Mouse (Mus musculus): Measurements from ENCODE around the gene Gorasp1. TPM values are rescaled to one million over a fixed set of nuclear protein-coding genes. Genes with fewer than 3 reads are reported as not detected.
A peak's percentile ranks its signal among the peaks of the same experiment; 100 is the strongest.

Gorasp1 gene
- total and polyA plus RNA-seq, 3 experiments = 16.8 to 35.9 (median 32.2) TPM

DNA sequence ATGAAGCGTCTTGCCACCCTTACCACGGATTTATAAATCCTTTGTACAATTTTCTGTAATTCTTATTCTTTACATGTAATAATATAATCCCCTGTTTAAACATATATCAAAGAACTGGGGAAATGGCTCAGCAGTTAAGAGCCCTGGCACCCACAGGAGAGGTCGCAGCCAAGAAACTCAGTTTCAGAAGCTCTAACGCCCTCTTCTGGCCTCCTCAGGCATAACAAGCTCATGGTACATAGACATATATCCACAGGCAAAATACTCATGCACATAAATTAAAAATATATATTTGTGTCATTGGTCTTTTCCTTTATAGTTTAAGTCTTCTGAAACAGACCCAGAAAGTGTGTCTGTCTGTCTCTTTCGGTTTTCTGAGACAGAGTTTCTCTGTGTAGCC lies 37.2 kb upstream of the Gorasp1 start:
- no peaks in the 10 kb centered on the region for H3K79me2 ChIP-seq (replicated peaks; ENCODE audit: control insufficient read depth, insufficient read depth, low read length)
- DNase-seq = no peak

DNA sequence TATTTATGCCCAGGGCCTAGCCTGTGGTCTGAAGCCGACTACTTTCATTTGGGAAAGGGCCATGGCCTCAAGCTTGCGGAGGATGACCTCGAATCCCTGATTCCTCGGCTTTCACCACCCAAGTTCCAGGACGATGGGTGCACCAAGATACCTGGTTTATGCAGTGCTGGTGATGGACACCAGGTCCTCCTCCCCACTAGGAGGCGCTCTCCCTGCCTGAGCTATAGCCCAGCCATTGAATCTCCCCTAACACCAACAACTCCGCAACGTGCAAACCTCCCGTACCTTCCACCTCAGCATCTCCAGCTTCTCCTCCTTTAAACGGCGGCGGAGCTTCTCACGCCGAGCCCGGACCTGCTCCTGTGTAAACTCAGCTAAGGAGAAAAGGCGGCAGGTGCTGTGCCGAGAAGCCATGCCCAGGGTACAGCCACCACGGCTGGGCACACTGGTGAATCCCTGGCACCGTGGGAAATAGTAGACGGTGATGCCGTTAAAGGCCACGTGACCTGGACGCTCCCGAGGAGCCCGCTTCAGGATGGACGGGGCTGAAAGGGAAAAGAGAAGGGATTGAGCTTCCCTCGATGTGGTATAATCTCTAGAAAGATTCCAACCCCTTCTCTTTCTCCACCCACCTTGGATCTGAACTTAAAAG lies 36.6 kb upstream of the Gorasp1 start:
- Histone ChIP-seq H3K27me3 (ENCODE audit: control insufficient read depth, insufficient read depth, low read length) (no peaks in the 10 kb centered on the region), H3K36me3 (ENCODE audit: control insufficient read depth, insufficient read depth, low read length) (peaks cover 4% of the 10 kb centered on the region), H3K79me2 (replicated peaks; ENCODE audit: control insufficient read depth, insufficient read depth, low read length) (no peaks in the 10 kb centered on the region), H3K9ac (ENCODE audit: low read depth, low read length) (no peak overlapping the region), H3K4me3 (no peak overlapping the region), H3K4me1 (ENCODE audit: control insufficient read depth, insufficient read depth, low read length) (peaks cover 30% of the 10 kb centered on the region), H3K27ac (no peak overlapping the region)
- intact Hi-C loops (cut with DNase I) = no loop called here
- TF ChIP-seq EP300 (IDR thresholded peaks at IDR 0.05; ENCODE audit: insufficient read depth, low read depth, low read length) = no peak
- TF ChIP-seq CTCF (IDR thresholded peaks at IDR 0.05) = peak; percentile 66
- TF ChIP-seq POLR2A (IDR thresholded peaks at IDR 0.05; ENCODE audit: insufficient read depth, low read depth, low read length) = no peak
- WGBS = 92% methylated on average over 27 of the region's 27 CpGs
- DNase-seq = no peak

More for the DNA sequence above, 37.2 kb upstream of the Gorasp1 start:
- intact Hi-C loops (cut with DNase I) = no loop called here
- peak; percentile 45 for TF ChIP-seq CTCF (IDR thresholded peaks at IDR 0.05)
- no peak for TF ChIP-seq POLR2A (IDR thresholded peaks at IDR 0.05; ENCODE audit: insufficient read depth, low read depth, low read length)
- Histone ChIP-seq H3K27me3 (ENCODE audit: control insufficient read depth, insufficient read depth, low read length) (no peaks in the 10 kb centered on the region), H3K4me1 (ENCODE audit: control insufficient read depth, insufficient read depth, low read length) (peaks cover 34% of the 10 kb centered on the region), H3K27ac (no peak overlapping the region), H3K9ac (ENCODE audit: low read depth, low read length) (no peak overlapping the region), H3K4me3 (no peak overlapping the region), H3K36me3 (ENCODE audit: control insufficient read depth, insufficient read depth, low read length) (peaks cover 4% of the 10 kb centered on the region)
- WGBS = 82% methylated on average over 5 of the region's 5 CpGs

DNA sequence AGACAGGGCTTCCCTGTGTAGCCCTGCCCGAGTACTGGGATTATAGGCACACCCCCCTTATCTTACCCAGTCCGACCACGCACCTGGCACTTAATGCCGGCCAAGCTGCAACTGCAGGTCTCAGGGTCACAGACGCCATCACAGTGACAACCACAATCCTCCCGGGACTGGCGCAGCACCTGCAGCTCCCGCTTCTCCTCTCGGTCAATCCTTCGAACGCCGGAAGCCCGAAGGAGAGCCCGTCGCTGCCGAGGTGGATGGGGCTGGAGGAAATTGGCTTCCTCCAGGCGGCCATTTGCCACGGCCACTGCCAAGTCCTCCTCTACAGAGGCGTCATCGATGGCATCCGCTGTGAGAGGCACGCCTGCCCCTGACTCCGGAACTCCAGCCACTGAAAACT lies 35.9 kb upstream of the Gorasp1 start:
- peaks cover 4% of the 10 kb centered on the region for H3K36me3 ChIP-seq (ENCODE audit: control insufficient read depth, insufficient read depth, low read length)
- H3K27me3 ChIP-seq (ENCODE audit: control insufficient read depth, insufficient read depth, low read length) = no peaks in the 10 kb centered on the region
- H3K4me3 ChIP-seq = no peak overlapping the region
- H3K9ac ChIP-seq (ENCODE audit: low read depth, low read length) = no peak overlapping the region
- no peaks in the 10 kb centered on the region for H3K79me2 ChIP-seq (replicated peaks; ENCODE audit: control insufficient read depth, insufficient read depth, low read length)
- intact Hi-C loops (cut with DNase I) = no loop called here
- WGBS = 85% methylated on average over 23 of the region's 23 CpGs
- TF ChIP-seq CTCF (IDR thresholded peaks at IDR 0.05) (no peak), POLR2A (IDR thresholded peaks at IDR 0.05; ENCODE audit: insufficient read depth, low read depth, low read length) (no peak), EP300 (IDR thresholded peaks at IDR 0.05; ENCODE audit: insufficient read depth, low read depth, low read length) (no peak)
- no peak for DNase-seq
- H3K27ac ChIP-seq = no peak overlapping the region; the same call in 1 of the 2 replicates
- peaks cover 24% of the 10 kb centered on the region for H3K4me1 ChIP-seq (ENCODE audit: control insufficient read depth, insufficient read depth, low read length)

DNA sequence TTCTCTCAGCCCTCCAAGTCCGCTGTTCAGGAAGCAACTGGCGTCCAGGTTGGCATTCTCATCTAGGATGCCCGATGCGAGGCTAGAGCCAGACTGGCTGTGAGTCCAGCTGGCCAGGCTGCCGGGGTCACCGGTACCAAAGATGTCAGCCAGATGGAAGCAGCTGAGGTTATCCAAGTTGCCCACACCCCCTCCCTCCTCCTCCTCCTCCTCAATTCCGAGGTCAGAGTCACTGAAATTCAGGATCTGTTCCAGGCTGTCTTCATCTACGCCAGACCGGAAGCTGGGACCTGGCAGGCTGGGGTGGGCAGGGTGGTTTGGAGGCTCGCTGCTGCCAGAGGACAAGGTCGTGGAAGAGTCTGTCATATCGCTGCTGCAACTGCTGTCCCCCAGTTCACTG lies 35.2 kb upstream of the Gorasp1 start:
- Histone ChIP-seq H3K4me3 (no peak overlapping the region), H3K9ac (ENCODE audit: low read depth, low read length) (no peak overlapping the region), H3K79me2 (replicated peaks; ENCODE audit: control insufficient read depth, insufficient read depth, low read length) (no peaks in the 10 kb centered on the region), H3K4me1 (ENCODE audit: control insufficient read depth, insufficient read depth, low read length) (peaks cover 18% of the 10 kb centered on the region), H3K27me3 (ENCODE audit: control insufficient read depth, insufficient read depth, low read length) (no peaks in the 10 kb centered on the region), H3K27ac (peak overlapping the region; percentile 23; the same call in 1 of the 2 replicates), H3K36me3 (ENCODE audit: control insufficient read depth, insufficient read depth, low read length) (peaks cover 4% of the 10 kb centered on the region)
- intact Hi-C loops (cut with DNase I) = no loop called here
- WGBS = 53% methylated on average over 12 of the region's 12 CpGs
- 0 out of 2 replicates have a peak, but pooled peaks have one; percentile 47 for TF ChIP-seq EP300 (IDR thresholded peaks at IDR 0.05; ENCODE audit: insufficient read depth, low read depth, low read length)
- TF ChIP-seq POLR2A (IDR thresholded peaks at IDR 0.05; ENCODE audit: insufficient read depth, low read depth, low read length) = no peak
- peak; percentile 57 to 82 for DNase-seq

DNA sequence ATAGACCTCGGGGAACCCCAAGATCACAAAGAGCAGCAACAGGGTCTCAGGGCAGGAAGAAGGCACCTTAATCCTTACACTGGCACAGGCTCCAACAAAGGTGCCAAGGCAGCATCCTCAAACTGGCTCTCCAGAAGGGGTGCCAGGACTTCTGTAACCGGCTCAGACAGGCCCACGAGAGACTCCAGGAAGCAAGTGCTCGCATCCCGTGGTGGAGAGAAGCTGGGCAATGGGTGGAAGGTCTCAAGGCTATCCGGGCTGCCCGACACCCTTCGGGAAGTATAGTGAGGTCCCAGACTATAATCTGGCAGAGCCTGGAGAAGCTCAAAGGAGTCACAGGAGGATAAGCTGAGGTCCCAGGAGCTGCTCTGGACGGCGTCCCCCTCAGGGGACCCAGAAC lies 34.8 kb upstream of the Gorasp1 start:
- DNase-seq = no peak
- H3K4me3 ChIP-seq = no peak overlapping the region
- no peak overlapping the region for H3K27ac ChIP-seq
- intact Hi-C loops (cut with DNase I) = no loop called here
- TF ChIP-seq POLR2A (IDR thresholded peaks at IDR 0.05; ENCODE audit: insufficient read depth, low read depth, low read length) (no peak), CTCF (IDR thresholded peaks at IDR 0.05) (no peak), EP300 (IDR thresholded peaks at IDR 0.05; ENCODE audit: insufficient read depth, low read depth, low read length) (no peak)
- no peak overlapping the region for H3K9ac ChIP-seq (ENCODE audit: low read depth, low read length)
- peaks cover 15% of the 10 kb centered on the region for H3K4me1 ChIP-seq (ENCODE audit: control insufficient read depth, insufficient read depth, low read length)
- H3K27me3 ChIP-seq (ENCODE audit: control insufficient read depth, insufficient read depth, low read length) = no peaks in the 10 kb centered on the region
- 75% methylated on average over 10 of the region's 10 CpGs for WGBS
- no peaks in the 10 kb centered on the region for H3K79me2 ChIP-seq (replicated peaks; ENCODE audit: control insufficient read depth, insufficient read depth, low read length)
- H3K36me3 ChIP-seq (ENCODE audit: control insufficient read depth, insufficient read depth, low read length) = peaks cover 4% of the 10 kb centered on the region

DNA sequence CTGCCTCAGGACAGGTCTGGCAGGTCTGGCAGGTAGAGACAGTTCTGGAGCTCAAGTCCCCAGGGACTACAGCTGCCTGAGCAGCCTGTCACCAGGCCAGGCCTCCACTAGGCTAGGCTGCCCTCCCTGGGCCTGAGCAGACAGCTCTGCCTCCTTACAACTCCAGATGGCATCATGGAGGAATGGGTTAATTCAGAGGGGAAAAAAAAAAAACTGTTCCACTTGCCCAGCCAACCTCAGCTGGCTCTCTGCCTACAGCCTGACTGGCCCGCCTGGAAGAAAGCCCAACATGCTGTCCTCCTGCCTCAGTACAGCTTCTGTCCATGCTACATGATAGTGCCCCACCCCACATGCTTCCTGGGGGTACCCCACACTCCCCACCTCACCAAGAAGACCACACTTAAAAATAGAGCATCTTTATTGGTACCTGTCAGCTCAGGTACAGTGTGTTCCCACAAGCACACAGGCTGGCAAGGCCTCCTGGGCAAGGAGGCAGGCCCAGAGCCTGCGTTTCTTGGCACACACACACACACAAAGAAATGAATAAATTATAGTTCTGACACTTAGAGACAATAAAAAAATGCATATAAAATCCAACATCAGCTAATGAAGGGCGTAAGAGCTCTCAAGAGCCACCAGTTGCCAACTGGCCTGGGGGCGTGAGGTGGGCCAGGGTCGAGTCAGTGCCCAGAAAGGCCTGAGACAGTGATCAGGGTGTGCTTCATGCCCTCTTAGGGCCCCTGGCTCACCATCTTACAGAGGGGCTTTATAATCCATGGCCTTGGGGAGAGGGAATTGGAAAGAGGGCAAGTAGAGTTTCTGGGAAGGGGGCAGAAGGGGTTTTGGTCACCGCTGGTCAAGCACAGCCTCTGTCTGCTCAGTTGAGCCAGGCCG lies 33.6 kb upstream of the Gorasp1 start:
- Histone ChIP-seq H3K27ac (peak overlapping the region; percentile 11; the same call in 1 of the 2 replicates), H3K4me1 (ENCODE audit: control insufficient read depth, insufficient read depth, low read length) (peaks cover 9% of the 10 kb centered on the region), H3K27me3 (ENCODE audit: control insufficient read depth, insufficient read depth, low read length) (no peaks in the 10 kb centered on the region), H3K4me3 (no peak overlapping the region), H3K79me2 (replicated peaks; ENCODE audit: control insufficient read depth, insufficient read depth, low read length) (no peaks in the 10 kb centered on the region), H3K9ac (ENCODE audit: low read depth, low read length) (no peak overlapping the region), H3K36me3 (ENCODE audit: control insufficient read depth, insufficient read depth, low read length) (peaks cover 4% of the 10 kb centered on the region)
- 0 out of 2 replicates have a peak, but pooled peaks have one; percentile 21 for TF ChIP-seq EP300 (IDR thresholded peaks at IDR 0.05; ENCODE audit: insufficient read depth, low read depth, low read length)
- no peak for TF ChIP-seq POLR2A (IDR thresholded peaks at IDR 0.05; ENCODE audit: insufficient read depth, low read depth, low read length)
- DNase-seq = peak in 1 of 2 experiments; percentile 45
- intact Hi-C loops (cut with DNase I) = no loop called here
- 75% methylated on average over 7 of the region's 7 CpGs for WGBS

Measured in heart, adult 2 months (tissue).